Mouse (Mus musculus) liver, embryonic 12.5 days (tissue): ENCODE data around the gene Sorbs2. TPM values are rescaled to one million over a fixed set of nuclear protein-coding genes. Genes with fewer than 3 reads are reported as not detected.

ENCODE experiments used
- ATAC-seq: fragments of 200-750 bp; cut with Nextera tagmentation; 2 replicates; pipeline ENCODE4 v1.8.0; 2017; ENCODE audit warnings: moderate number of reproducible peaks, mild to moderate bottlenecking, moderate library complexity
- H3K27ac ChIP-seq: fragments of 300-500 bp; sonication (generic); 2 replicates; pipeline ENCODE4 v1.5.1; 2016; ENCODE audit warnings: mild to moderate bottlenecking
- H3K27me3 ChIP-seq: fragments of 300-500 bp; sonication (generic); replicated peaks from 2 replicates; pipeline ENCODE4 v1.6.1; 2016; ENCODE audit warnings: mild to moderate bottlenecking, moderate library complexity
- H3K36me3 ChIP-seq: fragments of 300-500 bp; sonication (generic); 2 replicates; pipeline ENCODE4 v1.6.1; 2016; ENCODE audit warnings: mild to moderate bottlenecking, moderate library complexity
- H3K4me1 ChIP-seq: fragments of 300-500 bp; sonication (generic); 2 replicates; pipeline ENCODE4 v1.6.1; 2016
- H3K4me2 ChIP-seq: fragments of 300-500 bp; sonication (generic); 2 replicates; pipeline ENCODE4 v1.6.1; 2016; ENCODE audit warnings: mild to moderate bottlenecking, moderate library complexity
- H3K4me3 ChIP-seq: fragments of 300-500 bp; sonication (generic); 2 replicates; pipeline ENCODE4 v1.5.1; 2016; ENCODE audit warnings: mild to moderate bottlenecking, moderate library complexity
- H3K9ac ChIP-seq: fragments of 300-500 bp; sonication (generic); 2 replicates; pipeline ENCODE4 v1.6.1; 2016; ENCODE audit warnings: mild to moderate bottlenecking, moderate library complexity
- H3K9me3 ChIP-seq: fragments of 300-500 bp; sonication (generic); replicated peaks from 2 replicates; pipeline ENCODE4 v1.6.1; 2016; ENCODE audit warnings: mild to moderate bottlenecking, moderate library complexity
- WGBS: fragments of 180-500 bp; shearing (Covaris S2); methylation state at CpG from one replicate; pipeline ENCODE4 v1.1.7; 2016; ENCODE audit not compliant: insufficient replicate concordance; 5-methylcytosine and 5-hydroxymethylcytosine counted together
- polyA plus RNA-seq: library from polyadenylated mRNA; unstranded; fragments of >200 nt; fragmentation: Nextera tagmentation; extraction: Ambion mirVana; gene quantifications from 2 replicates; pipeline ENCODE4 v1.2.1, GENCODE M21; 2016

Gene Sorbs2
- polyA plus RNA-seq, 1 experiment from 2014 or later = 3.6 TPM

DNA sequence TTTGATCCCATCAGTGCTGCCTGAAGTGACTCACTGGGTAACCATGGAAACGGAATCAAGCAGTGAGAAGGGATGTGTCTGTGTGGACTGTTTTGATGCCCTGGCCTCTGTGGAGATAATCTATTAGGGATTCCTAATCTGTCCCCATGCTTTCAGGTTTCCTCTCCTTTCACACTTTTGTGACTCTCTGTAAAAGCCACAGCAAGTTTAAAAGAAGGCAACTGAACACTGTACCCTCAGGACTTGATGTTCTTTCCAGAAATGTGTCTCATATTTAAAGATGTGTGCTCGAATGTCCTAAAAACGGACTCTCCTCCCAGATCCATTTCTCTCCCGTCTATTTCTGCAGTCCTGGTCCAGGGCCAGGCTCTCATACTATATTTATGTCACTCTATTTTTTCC lies 196.1 kb downstream of the Sorbs2 start:
- Histone ChIP-seq H3K4me3 (no peak overlapping the region), H3K4me2 (no peak overlapping the region), H3K27me3 (no peaks in the 10 kb centered on the region), H3K9ac (no peak overlapping the region), H3K27ac (no peak overlapping the region), H3K4me1 (no peaks in the 10 kb centered on the region), H3K9me3 (no peaks in the 10 kb centered on the region), H3K36me3 (no peaks in the 10 kb centered on the region)
- ATAC-seq = no peak
- WGBS = 62% methylated on average over 4 of the region's 4 CpGs

DNA sequence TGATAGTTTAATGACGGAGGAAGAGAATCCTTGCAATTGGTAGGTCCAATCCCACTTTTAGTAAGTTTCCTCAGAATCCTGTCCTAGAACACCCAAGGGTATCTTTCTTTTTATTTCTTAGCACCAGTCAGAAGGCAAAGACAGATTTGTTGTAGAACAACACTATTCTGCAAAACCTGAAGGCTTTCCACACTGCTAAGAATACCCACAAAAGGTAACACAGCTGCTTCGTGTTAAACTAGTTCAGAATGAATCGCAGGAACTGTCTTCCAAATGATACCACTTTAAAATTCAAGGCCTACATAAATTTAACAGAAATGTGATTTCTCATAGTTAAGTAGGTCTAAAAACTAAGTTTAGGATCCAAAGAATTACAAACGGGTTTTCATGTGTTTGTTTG lies 201.5 kb downstream of the Sorbs2 start:
- Histone ChIP-seq H3K27me3 (no peaks in the 10 kb centered on the region), H3K36me3 (no peaks in the 10 kb centered on the region), H3K9ac (no peak overlapping the region), H3K4me3 (no peak overlapping the region), H3K4me2 (no peak overlapping the region), H3K4me1 (no peaks in the 10 kb centered on the region), H3K9me3 (no peaks in the 10 kb centered on the region), H3K27ac (no peak overlapping the region)
- 68% methylated on average over 4 of the region's 4 CpGs for WGBS
- no peak for ATAC-seq

GRCm38 (mm10) chr8:45709734-45710133 lies 202.1 kb downstream of the Sorbs2 start:
- WGBS = 62% methylated on average over 4 of the region's 4 CpGs
- H3K4me2 ChIP-seq = no peak overlapping the region

GRCm38 (mm10) chr8:45712610-45713009 lies 205.0 kb downstream of the Sorbs2 start:
- Histone ChIP-seq H3K27ac (no peak overlapping the region), H3K27me3 (no peaks in the 10 kb centered on the region), H3K9me3 (no peaks in the 10 kb centered on the region), H3K9ac (no peak overlapping the region), H3K4me1 (no peaks in the 10 kb centered on the region), H3K36me3 (no peaks in the 10 kb centered on the region), H3K4me2 (no peak overlapping the region), H3K4me3 (no peak overlapping the region)
- 82% methylated on average over 6 of the region's 6 CpGs for WGBS
- ATAC-seq = no peak

More at GRCm38 (mm10) chr8:45709734-45710133, 202.1 kb downstream of the Sorbs2 start:
- Histone ChIP-seq H3K27me3 (no peaks in the 10 kb centered on the region), H3K27ac (no peak overlapping the region), H3K4me3 (no peak overlapping the region), H3K9me3 (no peaks in the 10 kb centered on the region), H3K9ac (no peak overlapping the region), H3K4me1 (no peaks in the 10 kb centered on the region), H3K36me3 (no peaks in the 10 kb centered on the region)
- no peak for ATAC-seq

DNA sequence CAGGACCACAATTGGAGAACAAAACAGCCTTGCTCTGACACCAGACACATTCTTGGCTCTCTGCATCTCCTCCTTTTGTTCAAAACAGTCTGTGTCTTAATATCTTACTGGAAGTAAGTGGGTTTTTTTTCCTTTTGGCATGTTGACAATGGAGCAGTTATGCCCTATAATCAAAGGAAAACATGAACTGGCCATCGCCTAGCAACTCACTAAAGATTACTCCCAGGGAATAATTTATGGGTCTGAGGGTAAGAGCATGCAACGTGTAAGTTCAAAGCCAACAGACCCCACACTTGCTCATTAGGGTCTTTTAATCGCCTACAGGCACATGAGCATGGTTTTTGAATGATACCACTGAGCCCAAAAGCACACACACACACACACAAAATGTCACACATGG lies 207.2 kb downstream of the Sorbs2 start:
- WGBS = 45% methylated on average over 3 of the region's 3 CpGs

GRCm38 (mm10) chr8:45715330-45716027 lies 207.9 kb downstream of the Sorbs2 start:
- H3K27me3 ChIP-seq = no peaks in the 10 kb centered on the region
- no peak overlapping the region for H3K9ac ChIP-seq
- no peak overlapping the region for H3K4me3 ChIP-seq
- no peaks in the 10 kb centered on the region for H3K4me1 ChIP-seq
- WGBS = 68% methylated on average over 13 of the region's 13 CpGs
- H3K9me3 ChIP-seq = no peaks in the 10 kb centered on the region
- H3K36me3 ChIP-seq = no peaks in the 10 kb centered on the region
- H3K4me2 ChIP-seq = no peak overlapping the region
- H3K27ac ChIP-seq = no peak overlapping the region
- ATAC-seq = no peak

More for the DNA sequence above, 207.2 kb downstream of the Sorbs2 start:
- no peaks in the 10 kb centered on the region for H3K36me3 ChIP-seq
- H3K27ac ChIP-seq = no peak overlapping the region
- H3K4me3 ChIP-seq = no peak overlapping the region
- ATAC-seq = no peak
- no peaks in the 10 kb centered on the region for H3K27me3 ChIP-seq
- H3K9me3 ChIP-seq = no peaks in the 10 kb centered on the region
- H3K9ac ChIP-seq = no peak overlapping the region
- H3K4me1 ChIP-seq = no peaks in the 10 kb centered on the region
- no peak overlapping the region for H3K4me2 ChIP-seq

GRCm38 (mm10) chr8:45719776-45720175 lies 212.2 kb downstream of the Sorbs2 start:
- H3K4me1 ChIP-seq = no peaks in the 10 kb centered on the region
- H3K27me3 ChIP-seq = no peaks in the 10 kb centered on the region
- H3K9me3 ChIP-seq = no peaks in the 10 kb centered on the region
- no peak overlapping the region for H3K9ac ChIP-seq
- no peak overlapping the region for H3K4me3 ChIP-seq
- no peak overlapping the region for H3K4me2 ChIP-seq
- ATAC-seq = no peak
- WGBS = 44% methylated on average over 8 of the region's 8 CpGs
- H3K27ac ChIP-seq = no peak overlapping the region
- no peaks in the 10 kb centered on the region for H3K36me3 ChIP-seq

- H3K4me2 ChIP-seq = no peak overlapping the region
- H3K27ac ChIP-seq = no peak overlapping the region
- no peak for ATAC-seq
- WGBS = 79% methylated on average over 3 of the region's 3 CpGs
- no peaks in the 10 kb centered on the region for H3K4me1 ChIP-seq
- H3K36me3 ChIP-seq = no peaks in the 10 kb centered on the region
- H3K9ac ChIP-seq = no peak overlapping the region
- no peaks in the 10 kb centered on the region for H3K27me3 ChIP-seq
- H3K9me3 ChIP-seq = no peaks in the 10 kb centered on the region
- H3K4me3 ChIP-seq = no peak overlapping the region
Measured at GRCm38 (mm10) chr8:45724204-45724603, 216.6 kb downstream of the Sorbs2 start.

DNA sequence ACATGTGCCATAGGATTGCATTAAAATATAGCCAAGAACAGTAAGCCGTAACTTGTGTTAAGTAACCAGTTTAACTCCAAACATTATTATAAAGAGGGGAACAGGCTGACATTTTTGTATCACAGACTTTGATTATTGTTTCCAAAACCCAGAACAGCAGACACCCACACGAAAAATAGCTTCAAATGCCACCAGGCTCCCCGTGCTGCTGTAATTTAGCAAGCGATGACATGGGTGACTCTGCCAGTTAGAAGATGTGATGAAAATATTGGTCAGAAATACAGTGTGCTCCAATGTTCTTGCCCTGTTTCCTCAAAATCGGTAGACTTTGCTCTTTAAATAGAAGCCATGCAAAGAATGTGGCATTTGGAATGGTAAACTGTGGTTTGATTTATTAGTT lies 217.7 kb downstream of the Sorbs2 start:
- H3K27me3 ChIP-seq = no peaks in the 10 kb centered on the region
- ATAC-seq = no peak
- H3K4me1 ChIP-seq = no peaks in the 10 kb centered on the region
- H3K9ac ChIP-seq = no peak overlapping the region
- no peaks in the 10 kb centered on the region for H3K36me3 ChIP-seq
- no peak overlapping the region for H3K4me3 ChIP-seq
- no peak overlapping the region for H3K27ac ChIP-seq
- H3K9me3 ChIP-seq = no peaks in the 10 kb centered on the region
- 63% methylated on average over 5 of the region's 5 CpGs for WGBS
- no peak overlapping the region for H3K4me2 ChIP-seq

GRCm38 (mm10) chr8:45729850-45730382 lies 222.3 kb downstream of the Sorbs2 start:
- H3K27ac ChIP-seq = no peak overlapping the region
- no peak overlapping the region for H3K4me2 ChIP-seq
- no peak overlapping the region for H3K4me3 ChIP-seq
- no peaks in the 10 kb centered on the region for H3K4me1 ChIP-seq
- H3K27me3 ChIP-seq = no peaks in the 10 kb centered on the region
- H3K9me3 ChIP-seq = no peaks in the 10 kb centered on the region
- WGBS = 73% methylated on average over 7 of the region's 7 CpGs
- ATAC-seq = no peak
- H3K36me3 ChIP-seq = no peaks in the 10 kb centered on the region
- H3K9ac ChIP-seq = no peak overlapping the region

GRCm38 (mm10) chr8:45730795-45731194 lies 223.2 kb downstream of the Sorbs2 start:
- no peak overlapping the region for H3K4me3 ChIP-seq
- H3K4me2 ChIP-seq = no peak overlapping the region
- H3K4me1 ChIP-seq = no peaks in the 10 kb centered on the region
- no peak for ATAC-seq
- no peak overlapping the region for H3K27ac ChIP-seq
- no peaks in the 10 kb centered on the region for H3K27me3 ChIP-seq
- no peaks in the 10 kb centered on the region for H3K9me3 ChIP-seq
- H3K36me3 ChIP-seq = no peaks in the 10 kb centered on the region
- 50% methylated on average over 5 of the region's 5 CpGs for WGBS
- H3K9ac ChIP-seq = no peak overlapping the region

DNA sequence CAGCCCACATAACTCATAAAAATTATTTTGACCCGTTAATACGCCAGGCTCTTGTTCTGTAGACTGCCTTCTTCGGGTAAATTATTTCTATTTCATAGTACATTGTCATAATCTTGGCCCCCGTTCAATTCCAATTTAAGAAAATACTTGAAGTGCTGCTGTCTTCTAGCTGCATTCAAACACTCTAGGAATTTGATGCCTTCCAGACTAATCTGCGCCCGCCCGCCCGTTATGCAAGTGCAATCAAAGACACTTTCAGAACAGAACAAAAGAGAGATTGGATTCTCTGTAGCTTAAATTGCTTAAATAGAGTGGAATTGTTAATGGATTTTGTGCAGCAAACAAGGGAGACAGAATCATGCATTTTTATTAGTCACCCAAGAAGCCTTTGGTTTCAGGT lies 226.5 kb downstream of the Sorbs2 start:
- Histone ChIP-seq H3K27ac (no peak overlapping the region), H3K4me1 (no peaks in the 10 kb centered on the region), H3K9me3 (no peaks in the 10 kb centered on the region), H3K4me2 (no peak overlapping the region), H3K4me3 (no peak overlapping the region), H3K9ac (no peak overlapping the region), H3K36me3 (no peaks in the 10 kb centered on the region), H3K27me3 (no peaks in the 10 kb centered on the region)
- 80% methylated on average over 8 of the region's 8 CpGs for WGBS
- no peak for ATAC-seq

DNA sequence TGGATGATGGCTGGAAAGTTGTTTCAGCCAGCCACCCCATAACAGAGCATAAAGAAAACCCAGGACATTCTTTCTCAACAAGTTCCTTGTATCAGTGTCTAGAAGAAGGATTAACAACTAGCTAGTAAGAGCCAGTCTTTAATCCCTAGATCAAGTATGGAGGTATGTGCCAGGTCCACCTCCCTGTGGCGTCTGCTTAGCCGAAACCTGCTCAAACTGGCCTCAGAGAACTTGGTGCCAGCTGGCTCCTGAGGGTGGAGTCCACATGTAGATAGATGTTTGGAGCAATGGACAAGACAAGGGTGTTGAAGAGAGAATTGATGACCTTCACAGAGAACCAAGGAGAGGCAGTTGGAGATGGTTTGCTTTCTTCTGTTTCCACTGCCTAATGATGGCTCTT lies 229.7 kb downstream of the Sorbs2 start:
- Histone ChIP-seq H3K4me2 (no peak overlapping the region), H3K36me3 (no peaks in the 10 kb centered on the region), H3K4me1 (no peaks in the 10 kb centered on the region), H3K9me3 (no peaks in the 10 kb centered on the region), H3K27ac (no peak overlapping the region), H3K27me3 (no peaks in the 10 kb centered on the region), H3K4me3 (no peak overlapping the region), H3K9ac (no peak overlapping the region)
- WGBS = 76% methylated on average over 2 of the region's 2 CpGs
- ATAC-seq = no peak
